17 mouse cellular contexts compared by ENCODE assay signal in the genomic region with DNA sequence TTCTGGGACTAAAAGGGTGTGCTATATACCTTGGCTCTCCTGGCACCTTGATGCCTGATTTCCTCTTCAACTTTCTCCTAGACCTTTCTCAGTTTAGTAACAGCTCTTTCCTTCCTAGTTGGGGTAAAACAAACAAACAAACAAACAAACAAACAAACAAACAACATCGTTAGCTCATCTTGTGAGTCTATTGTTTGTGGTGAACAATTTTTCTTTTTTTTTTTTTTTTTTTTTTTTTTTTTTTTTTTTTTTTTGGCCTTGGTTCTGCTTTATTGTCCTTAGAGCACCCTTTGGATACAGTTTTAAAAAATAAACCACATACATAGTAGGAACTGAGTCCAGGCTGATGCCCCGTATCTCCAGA. TPM values are rescaled to one million over a fixed set of nuclear protein-coding genes. Genes with fewer than 3 reads are reported as not detected.
DNase-seq lines count a peak whose midpoint lies in the region; ATAC-seq lines count a peak whose summit lies in the region.
"Had no signal": no experiment of that assay in that cellular context is flagged by ENCODE, and none has a peak within 500 bp of the region (broad histone marks: within the 10 kb centered on the region; RNA-seq: fewer than 3 reads in every experiment).

No protein-coding gene starts in this region.

- no peaks in the 10 kb centered on the region for H3K36me3 ChIP-seq in heart, embryonic 10.5 days
- H3K36me3 ChIP-seq in liver, embryonic 11.5 days (ENCODE audit: control insufficient read depth, insufficient read depth, low read length), result no peaks in the 10 kb centered on the region
- H3K36me3 ChIP-seq in midbrain, embryonic 15.5 days (replicated peaks), result no peaks in the 10 kb centered on the region
- no peaks in the 10 kb centered on the region for H3K36me3 ChIP-seq in midbrain, embryonic 14.5 days (ENCODE audit: control insufficient read depth, insufficient read depth, low read length)
- H3K36me3 ChIP-seq: hindbrain, embryonic 12.5 days; limb, embryonic 15.5 days; stomach, embryonic 15.5 days had no signal

- no peak for ATAC-seq in liver, embryonic 11.5 days (replicated peaks; ENCODE audit: low FRiP score)
- ATAC-seq in midbrain, embryonic 15.5 days (replicated peaks), result no peak
- ATAC-seq in midbrain, embryonic 14.5 days (ENCODE audit: low FRiP score, low TSS enrichment), result no peak

- intact Hi-C loops in left cerebral cortex, postnatal 14 days (cut with DNase I), result no loop called here

- peak overlapping the region; percentile 67 for H3K4me2 ChIP-seq in liver, embryonic 11.5 days
- H3K4me2 ChIP-seq in midbrain, embryonic 15.5 days, result peak overlapping the region; percentile 77; the same call in 1 of the 2 replicates
- H3K4me2 ChIP-seq in midbrain, embryonic 14.5 days (ENCODE audit: low read length), result no peak overlapping the region; the same call in 1 of the 2 replicates

- no peak overlapping the region for H3K4me3 ChIP-seq in heart, embryonic 10.5 days
- no peak overlapping the region for H3K4me3 ChIP-seq in liver, embryonic 11.5 days (ENCODE audit: low read depth, low read length)
- H3K4me3 ChIP-seq in midbrain, embryonic 15.5 days, result 0 out of 2 replicates have a peak overlapping the region, but pooled peaks have one; percentile 47
- no peak overlapping the region for H3K4me3 ChIP-seq in midbrain, embryonic 14.5 days (replicated peaks; ENCODE audit: low read depth, low read length)

- 0 out of 2 replicates have a peak overlapping the region, but pooled peaks have one; percentile 80 for H3K27ac ChIP-seq in heart, embryonic 10.5 days
- H3K27ac ChIP-seq in liver, embryonic 11.5 days (ENCODE audit: low read depth, low read length), result no peak overlapping the region
- H3K27ac ChIP-seq in midbrain, embryonic 15.5 days, result no peak overlapping the region
- H3K27ac ChIP-seq in midbrain, embryonic 14.5 days (replicated peaks; ENCODE audit: low read depth, low read length), result no peak overlapping the region
- H3K27ac ChIP-seq: heart, adult 2 months; hindbrain, embryonic 12.5 days; stomach, embryonic 15.5 days had no signal

- peaks cover 13% of the 10 kb centered on the region for H3K4me1 ChIP-seq in heart, embryonic 10.5 days
- no peaks in the 10 kb centered on the region; the same call in 1 of the 2 replicates for H3K4me1 ChIP-seq in liver, embryonic 11.5 days (replicated peaks; ENCODE audit: control insufficient read depth, insufficient read depth, low read length)
- peaks cover 8% of the 10 kb centered on the region; the same call in 1 of the 2 replicates for H3K4me1 ChIP-seq in midbrain, embryonic 15.5 days
- H3K4me1 ChIP-seq in midbrain, embryonic 14.5 days (ENCODE audit: control insufficient read depth, insufficient read depth, low read length), result peaks cover 5% of the 10 kb centered on the region; the same call in 1 of the 2 replicates

- 46% methylated on average over 2 of the region's 2 CpGs for WGBS in heart, embryonic 10.5 days
- 40% methylated on average over 2 of the region's 2 CpGs for WGBS in liver, embryonic 11.5 days
- 64% methylated on average over 2 of the region's 2 CpGs for WGBS in midbrain, embryonic 15.5 days
- 61% methylated on average over 2 of the region's 2 CpGs for WGBS in midbrain, embryonic 14.5 days

- H3K9ac ChIP-seq in liver, embryonic 11.5 days (ENCODE audit: low read depth, low read length), result no peak overlapping the region
- no peak overlapping the region for H3K9ac ChIP-seq in midbrain, embryonic 15.5 days
- no peak overlapping the region for H3K9ac ChIP-seq in midbrain, embryonic 14.5 days (replicated peaks; ENCODE audit: low read length)

- DNase-seq in heart, embryonic 10.5 days (ENCODE audit: low spot score), result no peak
- no peak for DNase-seq in heart, postnatal 4 days
- no peak for DNase-seq in liver, embryonic 11.5 days (ENCODE audit: low spot score)
- no peak for DNase-seq in liver
- no peak for DNase-seq in midbrain, embryonic 14.5 days
- no peak for DNase-seq in left cerebral cortex, postnatal 14 days (ENCODE audit: low spot score in 2 of 2)

- no peaks in the 10 kb centered on the region for H3K9me3 ChIP-seq in heart, embryonic 10.5 days
- no peaks in the 10 kb centered on the region for H3K9me3 ChIP-seq in liver, embryonic 11.5 days (ENCODE audit: control insufficient read depth, low read length)
- H3K9me3 ChIP-seq in midbrain, embryonic 15.5 days, result no peaks in the 10 kb centered on the region
- no peaks in the 10 kb centered on the region for H3K9me3 ChIP-seq in midbrain, embryonic 14.5 days (ENCODE audit: control insufficient read depth, low read length)
- H3K9me3 ChIP-seq: hindbrain, embryonic 12.5 days; limb, embryonic 15.5 days; stomach, embryonic 15.5 days had no signal

- peaks cover 6% of the 10 kb centered on the region; the same call in 1 of the 2 replicates for H3K27me3 ChIP-seq in heart, embryonic 10.5 days (ENCODE audit: insufficient read depth, poor library complexity, severe bottlenecking)
- H3K27me3 ChIP-seq in liver, embryonic 11.5 days (replicated peaks; ENCODE audit: control insufficient read depth, insufficient read depth, low read length), result no peaks in the 10 kb centered on the region
- H3K27me3 ChIP-seq in midbrain, embryonic 15.5 days (replicated peaks), result no peaks in the 10 kb centered on the region
- H3K27me3 ChIP-seq in midbrain, embryonic 14.5 days (ENCODE audit: control insufficient read depth, insufficient read depth, low read length), result no peaks in the 10 kb centered on the region
- H3K27me3 ChIP-seq: hindbrain, embryonic 12.5 days; limb, embryonic 15.5 days; stomach, embryonic 15.5 days had no signal

RNA-seq across cellular contexts. Expression of a gene that starts 25.9 kb away (rescaled TPM):
- polyA plus RNA-seq in heart, embryonic 10.5 days (2016; fragmentation: Nextera tagmentation; extraction: Ambion mirVana), result 2.2 and 2.7 TPM in 2 replicates
- 1 to 10 TPM; 1.6 to 1.7 TPM for total RNA-seq in heart, postnatal 4 days (2021)
- polyA plus RNA-seq in liver, embryonic 11.5 days (2014; fragmentation: Nextera tagmentation; extraction: Ambion mirVana), result 1.2 and 2.0 TPM in 2 replicates
- 2.1 and 2.4 TPM in 2 replicates for polyA plus RNA-seq in midbrain, embryonic 15.5 days (2015; fragmentation: Nextera tagmentation; extraction: Ambion mirVana)
- polyA plus RNA-seq in midbrain, embryonic 14.5 days (2014; fragmentation: Nextera tagmentation; extraction: Ambion mirVana), result 0.61 and 2.5 TPM in 2 replicates
- total RNA-seq in left cerebral cortex, postnatal 14 days (2021), result 1 to 10 TPM; 1.1 to 1.2 TPM

RNA-seq across cellular contexts. Expression of a gene that starts 26.2 kb away (rescaled TPM):
- 624 and 799 TPM in 2 replicates for polyA plus RNA-seq in heart, embryonic 10.5 days (2016; fragmentation: Nextera tagmentation; extraction: Ambion mirVana)
- 100 to 1,000 TPM; 307 to 335 TPM for total RNA-seq in heart, postnatal 4 days (2021)
- polyA plus RNA-seq in liver, embryonic 11.5 days (2014; fragmentation: Nextera tagmentation; extraction: Ambion mirVana), result 595 and 612 TPM in 2 replicates
- 297 and 302 TPM in 2 replicates for polyA plus RNA-seq in midbrain, embryonic 15.5 days (2015; fragmentation: Nextera tagmentation; extraction: Ambion mirVana)
- 176 and 242 TPM in 2 replicates for polyA plus RNA-seq in midbrain, embryonic 14.5 days (2014; fragmentation: Nextera tagmentation; extraction: Ambion mirVana)
- 100 to 1,000 TPM; 291 to 292 TPM for total RNA-seq in left cerebral cortex, postnatal 14 days (2021)

RNA-seq across cellular contexts. Expression of a gene that starts 32.3 kb away (rescaled TPM):
- polyA plus RNA-seq in heart, embryonic 10.5 days (2016; fragmentation: Nextera tagmentation; extraction: Ambion mirVana), result not detected in 2 replicates
- 10 to 100 TPM; 12.8 to 14.2 TPM for total RNA-seq in heart, postnatal 4 days (2021)
- polyA plus RNA-seq in liver, embryonic 11.5 days (2014; fragmentation: Nextera tagmentation; extraction: Ambion mirVana), result not detected in 2 replicates
- not detected in 2 replicates for polyA plus RNA-seq in midbrain, embryonic 15.5 days (2015; fragmentation: Nextera tagmentation; extraction: Ambion mirVana)
- 0.87 TPM in 1 of 2 replicates, not detected in the other for polyA plus RNA-seq in midbrain, embryonic 14.5 days (2014; fragmentation: Nextera tagmentation; extraction: Ambion mirVana)
- total RNA-seq in left cerebral cortex, postnatal 14 days (2021), result 10 to 100 TPM; 20.0 to 21.1 TPM
- polyA plus RNA-seq: forebrain, embryonic 11.5 days; heart, adult 2 months; heart, postnatal 0 days; hindbrain, embryonic 12.5 days; inflammation-experienced regulatory T-cells, adult 6 months; kidney, embryonic 16.5 days; limb, embryonic 15.5 days; midbrain, embryonic 11.5 days; spleen, adult 2 months; stomach, embryonic 15.5 days had no signal

RNA-seq across cellular contexts. Expression of a gene that starts 47.3 kb away (rescaled TPM):
- 1.4 and 1.6 TPM in 2 replicates for polyA plus RNA-seq in heart, embryonic 10.5 days (2016; fragmentation: Nextera tagmentation; extraction: Ambion mirVana)
- total RNA-seq in heart, postnatal 4 days (2021), result 10 to 100 TPM; 35.0 to 35.1 TPM
- polyA plus RNA-seq in liver, embryonic 11.5 days (2014; fragmentation: Nextera tagmentation; extraction: Ambion mirVana), result 1.1 and 1.3 TPM in 2 replicates
- polyA plus RNA-seq in midbrain, embryonic 15.5 days (2015; fragmentation: Nextera tagmentation; extraction: Ambion mirVana), result 13.8 and 14.4 TPM in 2 replicates
- polyA plus RNA-seq in midbrain, embryonic 14.5 days (2014; fragmentation: Nextera tagmentation; extraction: Ambion mirVana), result 14.9 and 17.2 TPM in 2 replicates
- total RNA-seq in left cerebral cortex, postnatal 14 days (2021), result 10 to 100 TPM; 71.2 to 71.8 TPM
